Mouse (Mus musculus) heart, postnatal 0 days (tissue): ENCODE measurements around the gene Mybbp1a.

Experiments used
- CTCF ChIP-seq: IDR thresholded peaks from 2 replicates; pipeline ENCODE4 v1.5.1; 2016; ENCODE audit warnings: antibody characterized with exemption, control low read depth, low read depth
- EP300 ChIP-seq: IDR thresholded peaks from 2 replicates; pipeline ENCODE4 v1.6.1; 2016; ENCODE audit warnings: antibody characterized with exemption, low read depth

- TF ChIP-seq CTCF (no peak), EP300 (no peak)
These were observed 16.0 kb upstream of the Mybbp1a start for GRCm38 (mm10) chr11:72425201-72425600.
